Mouse (Mus musculus) fibroblast of lung, adult 2 months (primary cell): Measurements from ENCODE around the gene Tmem63c.

Experiments
- DNase-seq: peaks from one replicate; pipeline ENCODE4 v3.0.0-alpha.2; 2011; ENCODE audit warnings: low read depth

Tmem63c gene

DNA sequence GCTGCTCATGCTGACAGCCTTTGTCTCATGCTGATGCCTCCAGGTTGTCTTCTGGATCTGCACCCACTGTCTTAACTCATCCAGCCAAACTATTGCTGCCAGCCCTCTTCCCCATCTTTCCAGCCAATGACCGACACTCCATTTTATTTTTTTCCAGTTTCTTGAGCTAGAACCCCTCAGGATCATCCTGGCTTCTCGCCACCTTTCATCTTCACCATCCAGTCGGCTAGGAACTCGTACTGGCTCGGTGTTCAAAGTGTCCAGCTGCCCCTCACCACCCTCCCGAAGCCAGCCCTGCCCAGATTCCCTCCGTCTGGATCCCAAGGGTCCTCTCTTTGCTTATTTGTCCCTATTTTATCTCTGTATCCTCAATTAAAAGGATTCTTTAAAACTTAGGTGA lies 33.7 kb downstream of the Tmem63c start:
- DNase-seq: no peak

DNA sequence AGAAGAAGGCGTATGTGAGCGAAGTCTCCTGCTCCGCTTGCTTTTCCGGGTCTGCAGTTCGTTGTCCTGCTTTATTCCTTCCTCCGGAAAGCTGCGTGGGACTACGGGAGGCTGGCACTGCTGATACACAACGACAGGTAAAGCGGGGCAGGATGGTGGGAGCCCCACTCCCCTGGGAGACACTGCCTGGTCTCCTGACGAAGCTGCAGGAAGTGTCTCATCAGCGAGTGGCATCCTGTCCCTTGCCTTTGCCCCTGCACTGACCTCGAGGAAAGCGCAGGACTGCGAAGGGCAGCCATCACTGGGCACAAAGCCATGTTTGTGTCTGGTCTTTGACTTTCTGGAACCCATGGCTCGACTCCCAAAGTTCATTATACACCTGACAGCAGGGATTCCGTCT lies 35.9 kb downstream of the Tmem63c start:
- DNase-seq: no peak

DNA sequence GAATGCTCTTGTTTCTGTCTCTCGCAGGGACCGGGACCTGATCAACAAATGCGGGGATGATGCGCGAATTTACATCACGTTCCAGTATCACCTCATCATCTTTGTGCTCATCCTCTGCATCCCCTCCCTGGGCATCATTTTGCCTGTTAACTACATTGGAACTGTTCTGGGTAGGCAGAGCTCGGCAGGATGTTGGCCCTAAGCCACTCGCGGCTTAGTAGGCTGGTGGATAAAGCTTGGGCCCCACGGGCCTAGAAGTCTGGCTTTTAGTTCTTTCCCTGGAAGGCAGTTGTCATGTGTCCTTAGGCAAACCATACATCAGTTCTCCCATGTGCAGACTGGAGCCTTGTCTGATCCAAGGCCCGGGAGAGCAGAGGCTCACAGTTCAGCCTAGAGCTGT lies 44.3 kb downstream of the Tmem63c start:
- DNase-seq: no peak

DNA sequence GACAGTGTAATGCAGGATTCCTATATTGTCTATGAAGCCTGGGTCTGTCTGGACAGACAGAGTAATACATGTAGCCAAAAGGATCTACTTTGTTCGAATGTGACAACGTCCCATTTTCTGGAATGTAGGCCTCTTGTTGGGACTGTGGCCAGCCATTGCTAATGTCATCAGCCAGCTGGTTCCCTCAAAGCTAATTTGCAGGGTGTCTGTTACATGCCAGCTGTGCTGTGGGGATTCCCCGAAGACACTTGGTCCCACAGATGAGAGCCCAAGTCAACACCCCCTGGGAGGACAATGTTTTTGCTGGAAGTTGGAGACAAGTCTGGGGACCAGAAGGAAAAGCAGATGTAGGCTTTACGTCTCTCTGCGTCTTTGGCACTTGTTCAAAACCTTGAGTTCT lies 45.3 kb downstream of the Tmem63c start:
- DNase-seq: no peak

DNA sequence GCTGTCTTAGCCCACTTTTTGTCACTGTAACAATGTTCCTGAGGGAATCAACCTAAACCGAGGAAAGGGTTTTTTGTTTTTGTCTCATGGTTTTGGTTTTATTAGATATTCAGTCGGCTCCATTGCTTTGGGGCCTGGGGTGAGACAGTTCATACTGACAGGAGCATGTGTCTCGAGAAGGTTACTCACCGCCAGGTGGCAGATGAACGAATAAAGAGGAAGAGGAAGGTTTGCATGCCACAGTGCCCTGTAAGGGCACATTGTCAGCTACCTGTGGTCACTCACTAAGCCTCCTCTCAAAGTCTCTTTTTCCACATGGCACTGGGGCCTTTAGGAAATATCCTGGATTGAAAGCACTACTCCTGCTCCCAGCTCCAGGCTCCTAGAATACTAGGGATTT lies 49.4 kb downstream of the Tmem63c start:
- no peak for DNase-seq

DNA sequence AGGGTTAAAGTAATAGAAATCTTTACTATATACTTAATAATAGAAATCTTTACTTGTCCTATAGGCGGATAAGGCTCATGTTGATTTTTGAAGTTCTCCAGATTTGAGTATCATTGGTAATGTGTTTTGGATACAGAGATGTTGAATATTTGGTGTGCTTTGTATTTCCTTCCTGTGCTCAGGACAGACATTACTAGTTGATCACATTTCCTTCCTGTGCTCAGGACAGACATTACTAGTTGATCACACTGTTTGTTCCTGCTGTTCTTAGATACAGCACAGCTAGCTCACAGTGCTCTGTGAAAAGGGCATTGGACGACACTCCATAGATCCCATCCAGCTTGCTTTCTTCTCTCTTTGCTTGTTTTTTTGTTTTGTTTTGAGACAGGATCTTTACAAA lies 55.5 kb downstream of the Tmem63c start:
- DNase-seq: no peak

DNA sequence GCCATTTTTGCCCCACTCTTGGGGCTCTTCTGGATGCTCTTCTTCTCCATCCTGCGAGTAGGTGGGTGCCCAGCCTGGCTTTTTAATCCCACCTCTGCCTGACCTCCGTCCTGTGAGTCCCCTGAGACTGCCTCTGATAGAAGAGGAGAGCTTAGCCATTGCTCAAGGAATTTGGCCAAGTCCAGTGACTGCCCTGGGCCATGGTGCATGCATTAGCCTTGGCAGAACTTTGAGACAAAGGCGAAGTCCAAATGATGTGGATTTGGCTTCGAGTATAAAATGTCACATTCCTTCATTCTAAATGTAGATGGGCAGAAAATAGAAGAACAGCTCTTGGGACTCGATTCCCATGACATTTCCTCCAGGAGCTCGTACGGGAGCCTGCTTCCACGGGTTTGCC lies 61.7 kb downstream of the Tmem63c start:
- no peak for DNase-seq

DNA sequence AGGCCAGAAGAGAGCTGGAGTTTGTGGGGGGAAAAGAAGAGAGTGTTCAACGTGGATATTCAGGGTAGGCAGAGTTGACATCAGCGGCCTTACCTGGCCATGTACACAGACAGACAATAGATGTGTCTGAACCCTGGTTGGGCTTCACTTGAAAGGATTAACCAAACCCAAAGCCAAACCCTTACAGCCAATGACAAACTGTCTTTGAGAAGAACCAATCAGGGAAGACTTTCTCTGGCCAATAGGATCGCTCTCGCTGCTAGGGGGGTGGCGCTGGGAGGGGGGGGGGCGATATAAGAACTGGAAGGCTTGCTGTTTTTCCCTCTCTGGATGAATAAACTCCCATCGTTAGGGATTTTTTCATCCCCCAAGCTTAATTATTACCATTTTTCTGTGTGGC lies 66.1 kb downstream of the Tmem63c start:
- no peak for DNase-seq

DNA sequence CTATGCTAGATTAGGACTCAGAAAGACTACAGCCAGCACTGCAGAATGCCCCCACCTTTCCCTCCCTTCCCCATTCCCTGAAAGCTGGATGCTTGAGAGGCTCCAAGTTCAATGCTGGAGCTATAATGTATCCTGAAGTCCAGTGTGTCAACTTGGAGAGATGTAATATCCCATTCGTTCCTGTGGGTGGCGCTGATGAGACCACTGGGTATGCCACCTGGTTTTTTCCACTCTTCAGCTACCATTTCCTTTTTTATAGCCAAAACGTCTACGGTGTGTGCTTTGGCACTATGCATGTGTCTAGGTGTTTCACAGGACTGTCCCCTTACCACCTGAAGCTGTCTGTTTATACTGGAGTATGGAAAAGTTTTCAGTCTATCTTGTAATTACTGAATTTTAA lies 67.2 kb downstream of the Tmem63c start:
- DNase-seq: no peak

DNA sequence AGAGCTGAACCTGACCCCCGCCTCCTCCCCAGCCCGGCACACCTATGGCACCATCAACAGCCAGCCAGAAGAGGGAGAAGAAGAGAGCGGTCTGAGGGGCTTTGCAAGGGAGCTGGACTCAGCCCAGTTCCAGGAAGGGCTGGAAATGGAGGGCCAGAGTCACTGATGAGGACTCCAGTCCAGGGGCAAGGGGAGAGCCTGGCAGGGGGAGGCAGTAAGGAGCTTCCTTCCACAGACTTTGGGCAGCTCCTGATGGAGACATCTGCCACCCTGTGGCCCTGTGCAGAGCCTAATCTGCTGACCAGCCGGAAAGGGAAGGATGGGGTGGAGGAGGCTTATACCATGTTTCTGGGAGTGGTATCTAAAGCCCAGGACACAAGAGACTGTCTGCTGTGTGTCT lies 68.1 kb downstream of the Tmem63c start:
- DNase-seq: no peak

DNA sequence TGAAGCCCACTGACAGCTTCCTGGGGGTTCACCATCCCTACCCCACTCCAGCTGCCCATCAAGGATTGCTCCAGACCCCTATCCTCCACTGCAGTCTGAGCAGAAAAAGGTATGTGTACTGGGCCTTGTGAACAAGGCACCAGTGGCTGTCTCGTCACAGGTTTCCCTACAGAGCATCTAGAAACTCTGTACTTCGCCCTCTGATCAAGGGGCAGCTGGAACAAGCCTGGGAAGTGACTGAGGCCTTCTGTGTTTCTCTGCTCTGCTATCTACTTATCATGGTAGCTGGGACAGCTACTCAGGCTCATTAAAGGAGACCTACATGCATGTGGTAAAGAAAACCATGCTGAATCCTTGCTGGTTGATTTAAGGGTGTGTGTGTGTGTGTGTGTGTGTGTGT lies 68.6 kb downstream of the Tmem63c start:
- DNase-seq: no peak

DNA sequence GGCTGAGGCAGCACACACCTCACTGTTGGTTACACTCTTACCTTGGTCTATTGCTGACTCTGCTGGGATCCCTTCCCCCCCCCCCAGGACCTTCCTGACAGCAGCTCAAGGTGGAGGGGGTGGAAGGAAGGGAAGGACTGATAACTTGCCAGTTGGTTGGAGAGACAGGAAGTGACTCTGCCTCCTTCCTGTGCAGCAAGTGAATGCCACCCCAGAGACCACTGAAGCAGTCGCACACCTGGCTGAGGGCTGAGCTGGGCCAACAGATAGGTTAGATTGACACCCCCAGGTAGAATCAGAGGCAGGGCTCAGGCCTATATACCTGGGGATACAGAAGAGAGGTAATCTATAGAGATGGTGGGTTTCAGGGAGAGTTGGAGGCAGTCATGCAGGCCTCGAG lies 70.8 kb downstream of the Tmem63c start:
- no peak for DNase-seq

DNA sequence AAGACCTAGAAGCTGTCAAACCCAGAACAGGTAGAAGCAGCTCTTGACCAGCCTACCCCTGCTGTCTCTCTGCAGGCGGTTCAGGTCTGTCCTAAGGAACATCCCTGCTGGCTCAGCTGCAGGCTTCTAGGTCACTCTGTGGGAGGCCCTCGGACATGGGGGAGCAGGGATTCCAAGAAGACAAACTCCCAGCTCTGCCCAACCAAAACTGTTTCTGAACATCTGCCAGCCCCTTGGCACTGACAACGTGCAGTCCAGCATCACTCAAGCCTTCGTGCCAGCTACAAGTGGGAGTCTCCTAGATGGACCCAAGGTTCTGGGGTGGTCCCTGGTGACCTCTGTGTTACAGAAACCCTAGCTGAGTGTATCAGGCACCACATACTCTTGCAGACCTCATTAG lies 72.1 kb downstream of the Tmem63c start:
- DNase-seq: no peak

DNA sequence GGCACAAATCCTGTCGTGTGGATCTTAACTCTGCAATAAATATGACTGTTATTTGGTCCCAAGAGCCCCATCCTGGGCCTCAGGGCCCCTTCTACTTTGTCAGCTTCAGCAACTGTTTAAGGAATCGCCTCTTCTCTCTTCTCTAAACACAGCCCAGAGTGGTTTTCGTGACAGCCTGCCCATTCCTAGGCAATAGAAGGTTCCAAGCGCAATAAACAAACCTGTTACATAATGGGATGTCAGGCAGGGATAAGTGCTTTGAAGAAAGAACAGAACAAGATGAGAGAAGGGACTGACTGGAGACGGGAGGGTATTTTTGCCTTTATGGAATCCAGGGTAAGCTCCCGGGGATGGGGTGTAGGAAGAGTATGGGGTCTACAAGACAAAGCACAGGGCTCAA lies 72.5 kb downstream of the Tmem63c start:
- DNase-seq: no peak

DNA sequence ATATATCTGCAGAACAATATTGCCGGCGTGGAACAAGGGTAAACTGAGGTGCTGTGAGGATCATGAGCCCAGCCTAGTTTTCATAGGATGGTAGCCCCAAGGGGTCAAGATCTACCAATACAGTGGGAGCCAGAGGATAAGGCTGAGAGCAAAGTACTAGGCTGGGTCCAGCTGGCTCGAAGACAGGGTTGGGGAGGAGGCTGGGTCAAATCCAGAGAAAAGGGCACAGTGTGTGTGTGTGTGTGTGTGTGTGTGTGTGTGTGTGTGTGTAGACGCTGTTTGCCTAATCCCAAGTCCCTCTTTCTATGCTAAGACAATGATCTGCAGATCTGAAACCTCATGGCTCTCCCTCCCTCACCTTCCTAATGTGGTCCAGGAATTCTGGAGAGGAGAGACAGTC lies 79.2 kb downstream of the Tmem63c start:
- DNase-seq: no peak

DNA sequence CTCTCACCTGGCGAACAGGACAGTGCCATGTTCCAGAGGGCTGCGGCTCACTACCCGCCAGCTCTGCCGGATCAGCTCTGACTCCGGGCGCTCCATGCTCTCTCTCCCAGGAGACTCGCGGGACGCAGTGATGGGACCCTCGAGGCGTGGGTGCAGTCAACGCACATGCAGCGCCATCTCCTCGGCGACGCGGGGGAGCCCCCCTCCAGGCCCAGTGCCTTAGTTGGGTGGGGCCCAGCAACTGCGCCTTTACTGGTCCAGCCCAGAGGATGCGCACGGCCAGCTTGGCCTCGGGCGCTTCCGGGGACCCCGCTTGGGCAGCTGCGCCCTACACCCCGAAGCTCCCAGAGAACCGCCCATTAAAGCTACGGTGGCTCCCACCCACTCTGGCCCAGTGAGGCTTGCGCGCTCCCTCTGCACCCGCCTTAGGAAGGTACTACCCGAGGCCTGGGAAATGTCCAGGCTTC lies 81.1 kb downstream of the Tmem63c start, which contains the start of gene Ngb:
Gene Ngb (minus strand): TSS at position 375 of the 467 bp plus-strand sequence.
- DNase-seq: no peak

DNA sequence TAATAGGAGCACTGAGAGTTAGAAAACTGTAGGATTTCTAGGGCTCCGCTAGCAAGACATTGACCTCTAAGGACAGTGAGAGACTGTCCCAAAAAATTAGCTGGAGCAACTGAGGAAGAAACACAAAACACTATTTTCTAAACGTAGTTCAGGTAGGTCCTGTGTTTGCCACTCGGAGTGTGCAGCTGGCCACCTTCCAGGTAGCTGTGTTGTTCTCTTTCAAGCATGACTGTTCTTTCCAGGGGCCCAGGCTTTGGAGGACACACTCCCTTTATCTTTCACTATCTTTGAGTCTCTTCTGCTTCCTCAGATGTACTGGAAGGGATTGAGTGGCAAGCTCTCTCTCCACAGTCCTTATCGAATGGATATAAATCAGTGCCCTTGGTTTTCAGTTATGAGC lies 82.3 kb downstream of the Tmem63c start:
- DNase-seq: no peak

DNA sequence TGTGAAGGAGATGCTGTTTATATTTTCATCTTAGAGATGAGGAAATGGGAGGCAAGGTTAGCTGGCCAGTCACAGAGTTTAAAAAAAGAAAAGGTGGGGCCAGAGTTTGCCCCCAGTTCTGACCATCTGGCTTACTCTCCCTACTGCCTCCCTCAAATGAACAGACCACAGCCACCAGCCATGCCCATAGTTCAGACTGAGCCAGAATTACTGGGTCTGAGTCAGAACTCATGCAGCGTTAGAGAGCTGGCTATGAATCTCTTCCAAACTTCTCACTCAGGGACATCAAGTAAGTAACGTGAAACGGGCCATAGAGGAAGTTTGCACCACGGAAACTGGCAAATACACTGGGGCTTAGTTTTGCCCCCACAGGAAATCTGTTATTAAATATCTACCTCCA lies 83.7 kb downstream of the Tmem63c start:
- DNase-seq: peak; percentile 32

DNA sequence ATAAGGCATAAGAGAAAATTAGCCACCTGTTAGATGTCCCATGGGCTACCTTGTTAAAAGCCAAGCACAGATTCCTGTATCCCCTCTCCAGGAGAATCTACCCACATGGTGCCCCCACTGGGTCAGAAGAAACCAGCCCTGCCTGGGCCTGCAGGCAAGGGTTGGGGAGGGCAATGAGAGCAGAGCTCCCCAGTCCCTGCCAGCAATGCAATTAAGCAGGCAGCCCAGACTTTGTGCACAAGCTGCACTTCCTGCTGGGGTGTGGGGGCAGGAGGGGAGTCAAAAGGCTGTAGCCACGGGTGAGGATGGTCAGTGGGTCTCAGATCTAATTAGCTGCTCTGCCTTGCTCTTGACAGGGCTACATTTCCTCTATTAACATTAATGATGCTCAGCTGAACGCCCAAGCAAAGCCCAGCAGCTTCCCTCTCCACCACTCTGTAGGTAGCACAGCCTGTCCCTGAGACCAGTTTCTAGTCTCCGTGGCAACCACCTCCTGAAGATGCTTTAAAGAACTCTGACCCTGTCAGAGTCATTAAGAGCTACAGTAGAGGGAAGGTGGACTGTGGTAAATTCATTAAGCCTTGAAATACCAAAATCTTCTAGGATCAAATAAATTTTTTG lies 86.3 kb downstream of the Tmem63c start:
- no peak for DNase-seq

DNA sequence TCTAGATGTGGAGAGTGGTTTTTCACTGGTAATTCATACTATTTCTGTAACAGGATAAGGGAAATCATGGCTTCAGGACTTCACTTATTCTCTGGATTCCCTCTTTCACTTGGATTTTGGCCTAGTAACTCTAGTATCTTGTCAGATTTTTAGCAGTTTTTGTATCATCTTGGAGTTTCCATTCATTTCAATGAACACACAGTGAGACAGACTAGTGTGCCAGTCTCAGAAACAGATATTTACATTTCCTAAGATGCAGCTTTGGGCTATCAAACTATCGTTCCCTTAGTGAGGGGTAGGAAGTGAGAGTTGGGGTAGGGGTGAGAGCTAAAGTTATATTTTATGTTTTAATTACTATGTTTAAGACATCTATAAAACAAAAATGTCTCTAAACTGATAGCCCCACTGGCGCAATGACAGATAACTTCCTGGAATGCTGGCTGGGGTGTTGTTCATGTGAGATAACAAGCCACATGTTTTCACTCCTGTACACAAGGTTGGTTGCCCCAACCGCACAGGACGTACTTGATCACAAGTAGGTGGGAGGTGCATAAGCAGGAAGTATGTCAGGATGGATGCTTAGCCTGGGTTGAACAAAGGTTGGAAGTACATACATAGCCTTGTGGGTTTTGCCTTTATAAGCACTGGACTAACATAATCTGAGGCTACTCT lies 100.9 kb downstream of the Tmem63c start:
- no peak for DNase-seq

DNA sequence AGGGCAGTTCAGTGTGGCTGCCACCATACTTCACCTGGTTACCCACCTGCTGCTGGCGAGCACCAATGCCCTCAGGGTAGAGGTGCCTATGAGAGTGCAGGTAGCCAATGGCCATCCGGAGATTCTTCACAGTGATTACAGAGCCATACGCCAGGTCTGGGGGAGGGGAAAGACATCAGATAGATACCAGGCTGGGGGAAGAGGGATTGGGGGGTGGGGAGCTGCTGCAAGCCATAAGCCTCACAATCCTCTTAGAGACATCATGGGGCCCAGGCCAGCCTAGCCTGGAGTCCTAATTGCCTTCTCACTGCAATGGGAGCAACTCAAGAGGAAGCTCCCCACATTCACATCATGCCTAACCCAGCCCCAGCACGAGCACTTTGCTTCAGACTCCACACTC lies 106.1 kb downstream of the Tmem63c start:
- DNase-seq: no peak

DNA sequence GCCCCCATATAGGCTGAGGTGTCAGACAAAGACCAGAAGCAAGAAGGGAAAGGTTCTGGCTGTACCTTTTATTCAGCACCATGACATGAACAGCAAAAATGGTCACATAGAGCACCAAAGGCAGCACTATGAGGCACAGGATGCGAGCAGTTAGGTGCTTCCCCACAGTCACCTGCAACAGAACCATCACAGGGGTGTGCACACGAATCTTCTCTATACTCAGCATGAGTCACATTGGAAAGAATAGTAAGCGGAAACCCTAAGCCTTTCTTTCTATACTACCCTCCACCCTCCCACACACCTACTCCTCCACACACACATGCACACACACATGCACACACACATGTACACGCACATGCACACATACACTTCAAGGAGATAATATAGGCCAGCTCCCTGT lies 109.1 kb downstream of the Tmem63c start:
- DNase-seq: no peak

DNA sequence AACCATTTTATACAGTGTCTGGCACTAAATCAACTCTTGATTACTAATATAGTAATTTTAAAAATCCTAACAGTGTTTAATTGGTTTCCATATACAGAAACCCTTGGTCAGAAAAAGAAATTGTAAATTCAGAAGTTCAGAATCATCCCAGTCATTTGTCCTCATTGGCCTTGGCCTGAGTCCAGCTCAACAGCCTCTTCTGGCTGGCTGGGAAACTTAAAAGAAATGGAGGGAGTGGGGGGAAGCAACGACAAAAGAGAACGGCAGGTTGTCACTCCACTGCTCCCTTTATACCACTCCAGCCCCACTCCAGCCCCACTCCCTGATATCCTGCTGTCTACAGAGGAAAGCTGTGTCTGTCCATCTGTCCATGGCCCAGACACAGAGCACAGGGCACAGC lies 110.0 kb downstream of the Tmem63c start:
- DNase-seq: no peak

DNA sequence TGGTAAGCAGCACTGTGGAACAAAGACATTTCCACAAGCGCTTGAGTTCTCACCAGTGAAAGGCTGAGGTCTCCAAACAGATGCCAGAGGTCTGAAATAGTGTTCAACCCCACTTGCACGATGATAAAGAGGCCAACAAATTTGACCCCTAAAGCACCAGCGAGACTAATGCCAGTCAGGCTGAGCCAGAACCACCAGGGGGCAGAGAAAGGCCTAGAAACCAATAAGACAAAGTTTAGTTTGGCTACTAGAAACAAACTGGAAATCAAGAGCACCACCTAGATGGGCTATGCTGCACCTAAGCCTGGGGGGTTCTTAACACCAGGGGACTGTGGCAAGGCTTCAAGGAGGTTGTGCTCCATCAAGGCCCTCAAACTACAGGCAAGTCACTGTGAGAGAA lies 110.5 kb downstream of the Tmem63c start:
- peak; percentile 10 for DNase-seq
